Mouse (Mus musculus) frontal cortex, adult (tissue): ENCODE data around the gene Hunk.

Source experiments
- ATAC-seq: cut with Nextera tagmentation; 2 replicates; pipeline ENCODE4 v1.9.2; 2017; ENCODE audit warnings: mild to moderate bottlenecking, moderate library complexity, mixed read lengths; ENCODE audit not compliant: low TSS enrichment

Hunk gene

DNA sequence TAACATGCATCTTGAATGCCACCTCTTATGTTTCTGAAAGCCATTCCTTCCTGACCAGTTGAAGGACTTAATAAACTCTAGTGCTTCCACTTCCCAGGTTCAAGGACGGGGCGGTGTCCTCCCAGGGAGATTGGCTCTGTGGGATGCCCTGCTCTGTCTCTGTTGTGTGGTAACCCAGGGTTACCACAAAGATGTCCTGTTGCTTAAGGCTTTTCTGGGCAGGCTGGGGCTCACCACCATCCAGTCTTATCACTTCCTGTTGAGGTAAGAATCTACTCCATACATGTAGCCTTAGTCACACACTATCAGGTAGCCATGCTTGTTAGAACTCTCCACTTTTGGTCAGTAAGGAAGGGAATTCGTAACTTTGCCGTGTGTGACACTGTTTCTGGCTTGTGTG is 49.4 kb downstream of the Hunk start:
- no peak for ATAC-seq

DNA sequence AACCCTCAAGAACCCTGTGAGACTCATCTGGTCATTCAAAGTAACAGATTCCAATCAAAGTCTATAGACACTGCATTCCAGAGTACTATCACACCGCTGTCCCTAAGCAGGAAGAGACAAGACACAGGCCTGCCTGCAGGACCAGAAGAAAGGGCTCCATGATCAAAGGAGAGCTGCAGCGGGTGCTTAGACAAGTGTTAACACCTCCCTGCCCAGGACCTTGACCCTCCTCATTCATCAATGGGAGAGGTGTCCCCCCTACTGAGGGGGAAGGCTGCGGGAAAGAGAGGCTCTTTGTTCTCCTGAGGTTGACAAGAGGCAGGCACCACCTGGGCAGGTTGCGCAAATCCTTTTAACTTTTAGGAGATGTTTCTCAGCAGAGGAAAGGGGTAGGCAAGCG is 51.5 kb downstream of the Hunk start:
- ATAC-seq, result no peak

DNA sequence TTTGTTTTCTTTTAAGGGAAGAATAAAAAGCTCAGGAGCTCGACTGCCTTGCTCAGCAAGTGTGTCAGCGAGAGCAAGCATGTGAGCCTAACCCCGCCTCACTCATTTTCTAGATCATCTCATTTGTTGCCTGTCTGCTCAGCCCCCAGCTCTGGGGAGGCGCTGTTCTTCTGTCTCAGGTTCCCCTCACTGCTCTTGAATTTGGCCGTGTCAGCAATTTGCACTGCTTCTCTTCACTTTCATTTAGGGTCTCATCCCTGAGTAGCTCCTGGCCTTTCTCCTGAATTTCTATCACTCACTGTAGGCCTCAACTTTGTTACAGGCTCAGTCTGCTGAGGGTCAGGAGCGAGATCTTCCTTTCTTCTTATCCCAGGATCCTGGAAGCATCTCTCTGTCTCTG is 53.7 kb downstream of the Hunk start:
- ATAC-seq, result no peak

GRCm38 (mm10) chr16:90440654-90441053 is 54.8 kb downstream of the Hunk start:
- ATAC-seq, result no peak

GRCm38 (mm10) chr16:90442991-90443390 is 57.2 kb downstream of the Hunk start:
- no peak for ATAC-seq

DNA sequence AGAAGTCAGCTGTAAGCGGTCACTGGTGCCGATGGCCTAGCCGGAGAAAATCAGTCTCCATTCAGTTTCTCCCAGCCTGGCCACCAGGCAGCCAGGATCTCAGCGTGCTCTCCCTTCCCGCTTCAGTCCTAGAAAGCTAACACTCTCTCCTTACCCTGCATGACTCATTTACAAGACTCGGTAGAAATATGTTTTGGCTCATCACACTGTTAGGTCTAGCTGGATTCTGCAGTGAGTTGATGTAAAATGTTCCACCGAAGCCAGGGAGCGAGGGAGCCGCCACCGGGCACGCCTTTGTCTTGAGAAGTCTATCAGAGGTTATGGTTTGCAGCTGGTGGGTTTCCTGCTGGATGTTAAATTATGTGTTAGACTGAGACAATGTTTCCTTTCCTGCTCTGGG is 67.4 kb downstream of the Hunk start:
- peak; percentile 99 for ATAC-seq

GRCm38 (mm10) chr16:90456495-90457125 is 70.8 kb downstream of the Hunk start:
- no peak for ATAC-seq

GRCm38 (mm10) chr16:90458899-90459610 is 73.2 kb downstream of the Hunk start:
- no peak for ATAC-seq

DNA sequence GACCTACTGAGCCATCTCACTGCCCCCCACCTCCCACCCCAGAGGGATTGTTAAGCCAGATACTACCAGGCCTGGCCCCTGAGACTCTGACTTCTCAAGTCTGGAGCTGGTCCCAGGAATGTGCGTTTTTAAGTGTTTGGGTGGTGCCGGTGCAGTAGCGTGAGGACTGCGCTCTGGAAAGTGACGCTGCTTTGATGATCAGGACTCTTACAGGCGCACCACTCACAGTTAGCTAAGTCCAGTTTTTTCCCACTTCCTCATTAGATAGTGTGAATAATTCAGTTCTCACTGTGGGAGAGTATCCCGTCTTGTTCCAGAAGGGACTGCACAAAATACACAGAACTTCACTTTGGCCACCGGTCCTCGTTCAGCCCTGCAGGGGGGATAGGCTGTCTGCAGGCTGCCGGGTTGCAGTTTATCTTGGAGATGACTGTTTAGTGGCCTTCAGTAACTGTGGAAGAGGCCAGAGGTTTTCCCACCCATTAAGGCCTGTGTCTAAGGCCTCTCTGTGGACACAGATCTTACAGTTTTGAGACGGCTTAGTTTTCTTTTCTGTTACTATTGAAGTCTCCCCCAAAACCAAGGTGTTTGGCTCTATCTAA is 75.6 kb downstream of the Hunk start:
- ATAC-seq, result no peak

DNA sequence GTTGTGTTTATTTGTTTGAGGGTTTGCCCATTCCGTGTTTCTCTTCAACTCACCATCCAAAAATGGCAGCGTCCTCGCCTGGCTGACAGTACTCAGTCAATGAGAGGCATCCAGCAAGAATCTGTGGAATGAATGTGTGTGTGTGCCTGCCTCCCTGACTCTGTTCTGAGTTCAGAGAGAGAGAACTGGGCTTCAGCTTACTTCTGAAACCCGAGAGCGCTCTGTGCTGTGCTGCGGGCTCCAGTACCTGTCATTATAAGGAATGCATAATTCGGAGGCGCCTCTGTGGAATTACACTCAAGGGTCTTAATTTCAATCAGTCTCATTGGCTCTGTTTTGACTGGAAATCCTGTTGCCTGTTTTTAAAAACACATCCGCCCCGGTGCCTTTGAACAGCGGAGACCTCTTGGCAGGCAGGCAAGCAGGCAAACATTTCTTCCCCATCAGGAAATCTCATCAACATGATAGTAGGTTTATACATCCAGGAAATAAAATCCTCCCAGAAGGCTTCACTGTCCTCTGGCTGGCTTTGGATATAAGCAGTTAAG is 77.0 kb downstream of the Hunk start:
- ATAC-seq, result no peak

- no peak for ATAC-seq
Observed at GRCm38 (mm10) chr16:90465154-90465553, 79.3 kb downstream of the Hunk start.

GRCm38 (mm10) chr16:90468286-90468685 is 82.5 kb downstream of the Hunk start:
- no peak for ATAC-seq

DNA sequence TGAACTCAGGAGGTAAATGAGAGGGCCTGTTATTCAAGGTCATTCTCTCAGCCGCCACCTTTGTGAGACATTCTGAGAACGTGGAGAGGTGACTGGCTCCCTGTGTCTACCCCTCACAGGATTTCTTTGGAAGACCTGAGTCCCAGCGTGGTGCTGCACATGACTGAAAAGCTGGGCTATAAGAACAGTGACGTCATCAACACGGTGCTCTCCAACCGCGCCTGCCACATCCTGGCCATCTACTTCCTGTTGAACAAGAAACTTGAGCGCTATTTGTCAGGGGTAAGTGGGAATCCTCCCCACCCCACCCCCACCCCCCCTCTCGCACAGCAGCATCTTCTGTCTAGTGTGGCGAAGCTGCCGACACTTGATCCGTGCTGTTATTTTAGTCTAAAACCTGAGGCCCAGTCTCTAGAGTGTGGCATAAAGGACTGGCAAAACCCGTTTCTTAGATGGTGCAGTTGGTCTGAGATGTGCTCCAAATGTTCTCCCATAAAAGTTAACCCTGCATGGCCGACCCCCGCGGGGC is 90.0 kb downstream of the Hunk start:
- ATAC-seq, result no peak

DNA sequence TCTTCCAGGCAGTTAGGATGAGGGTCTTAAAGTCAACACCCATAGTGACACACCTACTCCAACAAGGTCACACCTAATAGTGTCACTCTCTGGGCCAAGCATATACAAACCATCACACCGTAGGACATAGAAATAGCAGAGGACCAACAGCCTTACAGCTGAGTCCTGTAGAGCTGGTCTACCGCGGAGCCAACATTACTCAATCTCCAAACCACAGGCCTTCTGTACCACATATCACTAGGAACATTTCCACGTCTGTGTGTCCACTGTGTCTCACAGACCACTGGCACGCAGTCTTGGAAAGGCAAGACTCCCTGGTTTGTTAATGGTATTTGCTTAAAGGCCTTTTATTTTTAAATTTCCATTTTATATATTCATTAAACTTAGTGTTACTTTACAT is 95.8 kb downstream of the Hunk start:
- no peak for ATAC-seq

DNA sequence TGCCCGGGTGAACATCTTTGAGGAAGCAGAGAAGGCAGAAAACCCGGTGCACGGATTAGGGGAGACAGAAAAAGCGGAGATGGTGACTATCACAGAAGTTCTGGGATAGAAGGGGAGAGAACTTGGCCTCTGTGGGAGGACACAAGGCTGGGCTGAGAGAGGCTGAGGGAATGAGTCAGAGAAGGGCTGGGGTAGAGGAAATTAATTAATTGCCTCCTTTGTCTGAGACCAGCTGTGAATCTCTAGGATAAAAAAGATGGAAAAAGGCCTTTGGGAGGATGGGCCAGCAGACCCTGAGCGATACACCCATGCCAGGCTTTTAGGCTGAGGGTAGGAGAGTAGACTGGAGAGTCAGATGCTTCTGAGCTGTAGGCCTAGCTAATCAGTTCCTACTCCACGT is 97.5 kb downstream of the Hunk start:
- ATAC-seq, result no peak

GRCm38 (mm10) chr16:90485125-90485524 is 99.3 kb downstream of the Hunk start:
- no peak for ATAC-seq

GRCm38 (mm10) chr16:90485599-90485998 is 99.8 kb downstream of the Hunk start:
- no peak for ATAC-seq

DNA sequence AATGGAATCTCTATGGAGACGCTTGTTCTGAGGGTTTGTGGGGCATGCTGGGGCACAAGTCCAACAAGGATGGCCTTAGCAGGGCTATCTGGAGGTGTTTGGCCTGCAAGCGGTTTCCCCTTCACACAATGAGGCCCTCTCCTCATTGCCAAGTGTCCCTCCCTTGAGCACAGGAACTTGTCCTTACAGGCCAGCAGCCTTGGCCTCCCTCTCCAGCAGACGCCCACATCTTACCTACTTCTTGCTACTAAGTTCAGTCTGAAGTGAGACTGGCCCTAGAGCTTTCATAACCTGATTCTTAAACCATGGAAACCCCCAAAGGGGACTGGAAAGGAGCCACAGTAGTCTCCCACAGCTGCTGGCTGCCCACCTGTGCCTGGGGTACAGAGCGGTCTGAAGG is 104.3 kb downstream of the Hunk start:
- peak; percentile 61 for ATAC-seq

GRCm38 (mm10) chr16:90491898-90492499 is 106.2 kb downstream of the Hunk start:
- ATAC-seq, result no peak

- ATAC-seq, result peak; percentile 14; the same call in 1 of the 2 replicates
Observed at GRCm38 (mm10) chr16:90496930-90497329, 111.1 kb downstream of the Hunk start.

DNA sequence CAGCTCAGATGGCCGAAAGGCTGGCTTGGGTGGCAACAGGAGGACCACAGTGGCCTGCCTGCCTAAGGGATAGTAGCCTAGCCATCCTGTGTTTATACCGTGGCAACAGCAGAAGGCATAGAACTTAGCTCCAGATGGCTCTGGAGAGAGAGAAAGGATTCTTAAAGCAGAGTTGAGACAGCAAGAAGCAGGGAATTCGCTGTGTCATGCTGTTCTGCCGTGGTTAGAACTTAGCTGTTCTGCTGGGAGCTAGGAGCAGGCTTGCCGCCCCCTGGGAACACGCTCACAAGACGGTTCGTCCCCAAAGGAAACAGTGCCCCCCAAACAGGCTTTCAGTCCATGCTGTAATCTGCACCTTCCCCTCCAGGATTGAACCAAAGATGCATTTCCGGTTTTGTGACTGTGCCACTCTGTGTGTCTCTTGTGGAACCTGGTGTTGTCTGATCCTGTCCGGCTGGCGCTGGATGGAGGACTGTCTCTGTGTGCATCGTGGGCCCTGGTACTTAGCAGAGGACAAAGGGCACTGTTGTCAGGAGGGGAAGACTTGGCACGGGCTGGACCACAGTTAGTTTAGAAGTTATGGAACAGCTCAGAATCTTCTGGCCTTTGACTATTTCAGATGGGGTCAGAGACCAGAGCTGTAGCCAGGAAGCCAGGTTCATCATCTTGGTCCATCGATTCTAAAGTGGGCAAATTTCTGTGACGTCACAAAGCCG is 112.1 kb downstream of the Hunk start:
- peak; percentile 69 for ATAC-seq

- ATAC-seq, result no peak
Observed at GRCm38 (mm10) chr16:90500809-90501208, 115.0 kb downstream of the Hunk start.
